In genomic region chr16:75446901-75447514, GRCm38 (mm10) we compare ENCODE assay signal across 8 mouse cellular contexts.
DNase-seq lines count a peak whose midpoint lies in the region; ATAC-seq lines count a peak whose summit lies in the region.

No protein-coding gene starts in this region.

- no peaks in the 10 kb centered on the region for H3K36me3 ChIP-seq in lung, embryonic 16.5 days (ENCODE audit: control insufficient read depth, insufficient read depth, low read length)
- no peaks in the 10 kb centered on the region for H3K36me3 ChIP-seq in embryonic facial prominence, embryonic 15.5 days
- no peaks in the 10 kb centered on the region for H3K36me3 ChIP-seq in limb, embryonic 15.5 days
- H3K36me3 ChIP-seq in heart, embryonic 10.5 days, result no peaks in the 10 kb centered on the region

- ATAC-seq in lung, embryonic 16.5 days (ENCODE audit: low read depth), result 0 out of 2 replicates have a peak, but pooled peaks have one; percentile 23
- ATAC-seq in embryonic facial prominence, embryonic 15.5 days (ENCODE audit: insufficient number of reproducible peaks, low FRiP score, low TSS enrichment, low read depth), result no peak
- no peak for ATAC-seq in limb, embryonic 15.5 days (ENCODE audit: insufficient number of reproducible peaks, low FRiP score, low TSS enrichment, low read depth)

- no peaks in the 10 kb centered on the region for H3K9me3 ChIP-seq in lung, embryonic 16.5 days (ENCODE audit: control insufficient read depth, low read length)
- H3K9me3 ChIP-seq in embryonic facial prominence, embryonic 15.5 days (replicated peaks), result no peaks in the 10 kb centered on the region
- H3K9me3 ChIP-seq in limb, embryonic 15.5 days, result no peaks in the 10 kb centered on the region
- H3K9me3 ChIP-seq in heart, embryonic 10.5 days, result no peaks in the 10 kb centered on the region

- no peak for DNase-seq in lung, postnatal 36 days
- DNase-seq in kidney, postnatal 14 days, result peak; percentile 1
- peak; percentile 36 to 38 for DNase-seq in right cerebral cortex, postnatal 36 days (ENCODE audit: low spot score in 2 of 2)
- DNase-seq in gastrocnemius, adult 8-10 months (ENCODE audit: low spot score in 2 of 2), result no peak
- DNase-seq in heart, embryonic 10.5 days (ENCODE audit: low spot score), result no peak

- no peaks in the 10 kb centered on the region for H3K27me3 ChIP-seq in lung, embryonic 16.5 days (ENCODE audit: control insufficient read depth, insufficient read depth, low read depth, low read length)
- no peaks in the 10 kb centered on the region for H3K27me3 ChIP-seq in embryonic facial prominence, embryonic 15.5 days
- H3K27me3 ChIP-seq in limb, embryonic 15.5 days, result no peaks in the 10 kb centered on the region
- H3K27me3 ChIP-seq in heart, embryonic 10.5 days (ENCODE audit: insufficient read depth, poor library complexity, severe bottlenecking), result no peaks in the 10 kb centered on the region

- H3K4me2 ChIP-seq in lung, embryonic 16.5 days (ENCODE audit: low read depth, low read length), result no peak overlapping the region
- peak overlapping the region; percentile 28 for H3K4me2 ChIP-seq in embryonic facial prominence, embryonic 15.5 days (replicated peaks)
- H3K4me2 ChIP-seq in limb, embryonic 15.5 days, result peak overlapping the region; percentile 28

- no peaks in the 10 kb centered on the region for H3K4me1 ChIP-seq in lung, embryonic 16.5 days (replicated peaks; ENCODE audit: control insufficient read depth, insufficient read depth, low read length)
- no peaks in the 10 kb centered on the region for H3K4me1 ChIP-seq in embryonic facial prominence, embryonic 15.5 days
- H3K4me1 ChIP-seq in limb, embryonic 15.5 days, result no peaks in the 10 kb centered on the region
- H3K4me1 ChIP-seq in heart, embryonic 10.5 days, result no peaks in the 10 kb centered on the region

- no peak overlapping the region for H3K27ac ChIP-seq in lung, embryonic 16.5 days (ENCODE audit: low read length)
- no peak overlapping the region for H3K27ac ChIP-seq in embryonic facial prominence, embryonic 15.5 days (replicated peaks)
- no peak overlapping the region for H3K27ac ChIP-seq in limb, embryonic 15.5 days
- H3K27ac ChIP-seq in heart, embryonic 10.5 days, result no peak overlapping the region

- H3K9ac ChIP-seq in lung, embryonic 16.5 days (ENCODE audit: low read length), result no peak overlapping the region
- H3K9ac ChIP-seq in embryonic facial prominence, embryonic 15.5 days, result no peak overlapping the region
- H3K9ac ChIP-seq in limb, embryonic 15.5 days, result no peak overlapping the region

- H3K4me3 ChIP-seq in lung, embryonic 16.5 days (ENCODE audit: low read length), result no peak overlapping the region
- H3K4me3 ChIP-seq in embryonic facial prominence, embryonic 15.5 days (replicated peaks), result no peak overlapping the region
- no peak overlapping the region for H3K4me3 ChIP-seq in limb, embryonic 15.5 days
- H3K4me3 ChIP-seq in heart, embryonic 10.5 days, result no peak overlapping the region

- WGBS in lung, embryonic 16.5 days, result 2% methylated on average over 14 of the region's 14 CpGs
- 1% methylated on average over 14 of the region's 14 CpGs for WGBS in embryonic facial prominence, embryonic 15.5 days
- WGBS in limb, embryonic 15.5 days, result 3% methylated on average over 14 of the region's 14 CpGs
- WGBS in heart, embryonic 10.5 days, result 3% methylated on average over 14 of the region's 14 CpGs

Comparison
In these comparisons a context has a peak if more than half of its experiments do, and no peak if none do; other contexts are left out.
1. DNase-seq: peak in kidney, postnatal 14 days (single experiment) and right cerebral cortex, postnatal 36 days (2 of 2); none in lung, postnatal 36 days (single experiment), gastrocnemius, adult 8-10 months (0 of 2) and heart, embryonic 10.5 days (single experiment).